Mouse (Mus musculus) brain, embryonic 14.5 days (tissue): ENCODE results near the gene Col23a1.

Experiments
- CTCF ChIP-seq: fragments of 200-500 bp; IDR thresholded peaks from 2 replicates; pipeline ENCODE4 v1.5.1; 2012; ENCODE audit warnings: inconsistent platforms, mild to moderate bottlenecking, moderate library complexity, borderline replicate concordance; ENCODE audit not compliant: insufficient read depth, insufficient read length; ENCODE audit errors: extremely low read depth
- POLR2A ChIP-seq: fragments of 200-500 bp; IDR thresholded peaks from 2 replicates; pipeline ENCODE4 v1.6.1; 2012; ENCODE audit warnings: mild to moderate bottlenecking, inconsistent platforms, borderline replicate concordance; ENCODE audit not compliant: poor library complexity, insufficient read depth, insufficient read length, severe bottlenecking; ENCODE audit errors: extremely low read depth

DNA sequence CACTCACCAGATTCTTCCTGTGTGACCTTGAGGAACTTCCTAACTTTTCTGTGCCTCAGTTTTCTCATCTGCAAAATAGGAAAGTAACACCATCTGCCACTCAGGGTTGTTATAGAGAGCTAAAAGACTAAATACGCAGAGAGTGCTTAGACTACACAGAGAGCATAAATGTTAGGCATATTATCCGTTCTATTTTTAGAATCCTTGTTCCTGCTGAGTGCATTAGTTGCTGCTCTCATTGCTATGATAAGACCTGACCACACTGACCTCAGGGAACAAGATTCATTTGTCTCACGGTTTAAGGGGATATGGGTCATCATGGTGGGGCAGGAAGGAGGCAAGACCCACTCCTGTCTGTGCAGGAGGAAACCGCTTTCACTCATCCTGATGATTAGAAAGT lies 80.6 kb downstream of the Col23a1 start:
- TF ChIP-seq CTCF = no peak
- TF ChIP-seq POLR2A = no peak
